Mouse (Mus musculus): ENCODE results near the gene Gm11060.

Gm11060 gene

DNA sequence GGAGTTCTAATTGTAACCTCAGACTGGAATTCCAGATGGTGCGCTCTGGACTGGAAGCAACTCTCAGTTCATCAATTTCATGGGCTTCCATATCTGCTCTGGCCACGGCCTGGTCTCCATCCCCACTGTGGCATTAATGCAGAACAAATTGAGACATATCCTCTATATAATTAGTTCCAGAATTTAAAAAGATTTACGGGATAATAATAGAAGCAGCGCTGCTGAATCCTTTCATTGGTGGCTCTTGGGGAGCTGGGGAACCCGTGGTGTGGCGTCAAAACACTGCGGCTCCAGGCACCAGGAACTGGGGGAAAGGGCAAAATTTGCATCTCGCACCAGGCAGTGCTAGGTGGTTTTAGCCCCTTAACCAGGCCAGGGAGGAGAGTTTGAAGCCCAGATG is 30.4 kb downstream of the Gm11060 start:
- no peak for DNase-seq

DNA sequence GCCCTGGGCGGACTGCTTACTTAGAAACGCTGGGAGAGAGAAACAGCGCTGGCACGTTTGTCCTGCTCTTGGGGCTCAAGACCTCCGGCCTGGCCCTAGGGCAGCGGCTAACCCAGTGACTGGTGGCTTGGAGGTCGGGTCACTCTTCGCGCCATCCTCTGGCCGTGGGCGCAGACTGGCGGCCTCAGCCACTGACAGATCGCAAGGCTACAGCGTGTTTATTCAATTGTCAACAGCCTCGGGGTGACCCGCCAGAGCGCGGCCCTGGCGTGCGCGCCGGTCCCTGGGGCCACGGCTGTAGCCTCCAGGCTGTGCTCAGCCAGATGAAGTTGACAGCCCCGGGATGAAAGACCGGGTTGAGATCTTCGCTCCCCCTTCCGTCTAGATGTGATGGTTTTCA is 31.1 kb downstream of the Gm11060 start:
- DNase-seq: no peak

DNA sequence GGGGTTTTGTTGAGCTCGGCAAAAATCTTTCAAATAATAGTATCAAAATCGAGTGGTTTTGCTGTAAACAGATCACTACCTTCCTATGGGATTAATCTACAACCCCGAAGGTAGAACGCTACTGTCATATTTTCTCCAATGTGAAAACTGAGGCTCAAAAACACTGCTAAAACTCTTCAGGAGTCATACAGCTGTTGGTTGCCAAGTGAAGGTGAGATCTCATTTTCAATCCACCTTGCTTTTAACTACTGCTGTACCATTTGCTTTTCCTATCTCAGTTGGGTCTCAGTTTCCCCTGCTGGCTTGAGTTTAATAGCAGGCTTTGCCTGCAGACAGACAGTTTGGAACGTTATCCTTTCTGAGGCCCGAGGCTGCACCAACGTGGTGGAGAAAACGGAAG is 31.6 kb downstream of the Gm11060 start:
- DNase-seq: no peak

DNA sequence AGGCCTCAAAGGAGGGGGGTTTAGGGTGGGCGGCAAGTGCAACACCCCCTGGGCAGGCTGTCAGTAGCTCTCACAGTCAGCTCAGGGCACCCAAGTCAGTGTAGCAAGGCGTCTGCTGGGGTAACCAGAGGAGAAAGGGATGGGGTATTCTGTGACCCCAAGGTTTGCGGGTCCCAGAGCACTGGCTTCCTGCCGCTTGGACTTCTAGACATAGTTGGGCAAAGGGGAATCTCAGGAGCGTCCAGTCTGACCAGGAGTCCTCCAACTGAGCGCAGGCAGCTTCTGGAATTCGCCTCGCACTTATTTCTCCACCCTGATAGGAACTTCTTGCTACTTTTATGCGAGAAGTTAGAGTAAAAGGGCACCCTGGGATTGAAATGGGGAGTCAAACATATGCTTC is 32.1 kb downstream of the Gm11060 start:
- DNase-seq: no peak

DNA sequence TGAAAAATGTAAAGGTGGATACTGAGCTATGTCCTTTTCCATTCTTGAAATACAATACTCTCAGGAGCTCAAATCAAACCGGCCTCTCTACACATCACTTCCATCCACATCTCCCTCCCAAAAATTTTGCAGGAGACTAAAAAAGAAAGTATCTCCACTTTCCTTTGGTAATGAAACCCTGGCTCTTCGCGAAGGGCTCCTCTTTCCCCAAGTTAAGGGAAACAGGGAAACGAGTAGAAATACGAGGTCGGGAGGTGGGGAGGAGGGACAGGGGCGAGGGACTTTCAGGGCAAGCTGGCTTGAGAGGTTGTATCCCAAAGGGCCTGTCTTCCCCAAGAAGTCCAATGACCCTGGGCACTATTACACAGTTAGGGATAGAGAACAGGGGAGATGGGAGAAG is 32.6 kb downstream of the Gm11060 start:
- DNase-seq: no peak

DNA sequence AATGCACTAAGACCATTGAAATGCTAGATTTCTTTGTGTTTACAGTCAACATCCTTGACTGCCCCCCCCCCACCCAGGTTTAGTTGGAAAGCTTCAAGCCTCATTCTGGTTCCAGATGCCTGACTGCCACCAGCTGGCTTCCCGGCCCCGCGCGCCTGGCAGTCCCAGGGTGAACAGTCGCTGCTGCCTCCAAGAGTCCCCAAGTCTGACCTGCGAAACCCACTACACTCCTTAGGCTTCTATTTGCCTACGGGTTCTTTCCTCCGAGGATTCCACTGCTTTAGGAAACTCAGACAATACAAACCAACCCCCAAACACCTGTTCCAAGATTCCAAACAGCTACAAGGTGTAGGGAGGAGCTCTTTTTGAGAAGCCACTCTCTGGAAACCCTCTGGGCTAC is 33.4 kb downstream of the Gm11060 start:
- DNase-seq: no peak

DNA sequence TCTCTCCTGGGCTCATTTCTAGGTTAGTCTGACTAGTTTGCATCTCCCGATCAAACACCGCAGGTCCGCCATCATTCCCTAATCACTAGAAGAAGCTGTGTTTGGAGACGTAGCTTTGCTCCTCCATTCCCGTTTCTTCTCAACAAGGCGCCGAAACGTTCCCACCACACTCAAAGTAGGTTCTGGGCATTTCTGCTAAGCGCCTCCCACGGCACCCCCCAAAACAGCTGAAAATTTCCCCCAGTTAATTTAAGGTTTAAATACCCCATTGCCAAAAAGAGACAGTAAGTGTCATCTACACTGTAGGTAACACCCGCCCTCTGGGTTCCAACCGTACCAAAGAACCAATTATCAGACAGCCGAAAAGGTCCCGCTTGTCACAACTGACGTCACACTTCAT is 33.8 kb downstream of the Gm11060 start:
- no peak for DNase-seq

DNA sequence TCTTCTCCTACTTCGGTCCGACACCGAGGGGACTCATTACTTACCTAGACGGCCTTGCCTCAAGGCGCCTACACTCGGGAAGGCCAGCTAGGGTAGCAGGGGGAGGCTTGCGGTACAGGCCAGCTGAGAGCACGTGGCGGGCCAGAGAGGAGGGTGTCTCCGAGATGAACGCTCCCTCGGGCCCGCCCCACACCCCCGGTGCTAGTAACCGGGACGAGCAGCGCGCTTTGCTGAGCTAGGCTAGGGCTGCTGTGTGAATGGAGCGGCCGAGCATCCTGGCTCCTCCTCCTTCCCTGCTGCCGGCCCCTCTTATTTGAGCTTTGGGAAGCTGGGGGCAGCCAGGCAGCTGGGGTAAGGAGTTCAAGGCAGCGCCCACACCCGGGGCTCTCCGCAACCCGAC is 34.5 kb downstream of the Gm11060 start, which contains the start of gene Wt1:
TSS of gene Wt1 (plus strand) at position 251 of the 400 bp plus-strand sequence.
- DNase-seq: no peak

DNA sequence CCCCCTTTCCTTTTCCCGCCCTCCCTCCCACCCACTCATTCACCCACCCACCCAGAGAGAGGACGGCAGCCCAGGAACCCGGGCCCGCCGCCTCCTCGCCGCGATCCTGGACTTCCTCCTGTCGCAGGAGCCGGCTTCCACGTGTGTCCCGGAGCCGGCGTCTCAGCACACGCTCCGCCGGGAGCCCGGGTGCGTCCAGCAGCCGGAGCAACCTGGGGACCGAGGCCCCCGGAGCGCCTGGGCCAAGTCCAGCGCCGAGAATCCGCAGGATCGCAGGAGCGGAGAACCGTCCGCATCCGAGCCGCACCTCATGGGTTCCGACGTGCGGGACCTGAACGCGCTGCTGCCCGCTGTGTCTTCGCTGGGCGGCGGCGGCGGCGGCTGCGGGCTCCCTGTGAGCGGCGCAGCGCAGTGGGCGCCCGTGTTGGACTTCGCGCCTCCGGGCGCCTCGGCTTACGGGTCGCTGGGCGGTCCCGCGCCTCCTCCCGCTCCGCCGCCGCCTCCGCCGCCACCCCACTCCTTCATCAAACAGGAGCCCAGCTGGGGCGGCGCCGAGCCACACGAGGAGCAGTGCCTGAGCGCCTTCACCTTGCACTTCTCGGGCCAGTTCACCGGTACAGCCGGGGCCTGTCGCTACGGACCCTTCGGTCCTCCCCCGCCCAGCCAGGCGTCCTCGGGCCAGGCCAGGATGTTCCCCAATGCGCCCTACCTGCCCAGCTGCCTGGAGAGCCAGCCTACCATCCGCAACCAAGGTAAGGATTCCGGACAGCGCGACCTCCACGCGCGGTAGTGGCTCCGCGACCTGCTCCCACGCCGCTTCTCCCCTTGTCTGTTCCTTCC is 35.1 kb downstream of the Gm11060 start:
- no peak for DNase-seq

DNA sequence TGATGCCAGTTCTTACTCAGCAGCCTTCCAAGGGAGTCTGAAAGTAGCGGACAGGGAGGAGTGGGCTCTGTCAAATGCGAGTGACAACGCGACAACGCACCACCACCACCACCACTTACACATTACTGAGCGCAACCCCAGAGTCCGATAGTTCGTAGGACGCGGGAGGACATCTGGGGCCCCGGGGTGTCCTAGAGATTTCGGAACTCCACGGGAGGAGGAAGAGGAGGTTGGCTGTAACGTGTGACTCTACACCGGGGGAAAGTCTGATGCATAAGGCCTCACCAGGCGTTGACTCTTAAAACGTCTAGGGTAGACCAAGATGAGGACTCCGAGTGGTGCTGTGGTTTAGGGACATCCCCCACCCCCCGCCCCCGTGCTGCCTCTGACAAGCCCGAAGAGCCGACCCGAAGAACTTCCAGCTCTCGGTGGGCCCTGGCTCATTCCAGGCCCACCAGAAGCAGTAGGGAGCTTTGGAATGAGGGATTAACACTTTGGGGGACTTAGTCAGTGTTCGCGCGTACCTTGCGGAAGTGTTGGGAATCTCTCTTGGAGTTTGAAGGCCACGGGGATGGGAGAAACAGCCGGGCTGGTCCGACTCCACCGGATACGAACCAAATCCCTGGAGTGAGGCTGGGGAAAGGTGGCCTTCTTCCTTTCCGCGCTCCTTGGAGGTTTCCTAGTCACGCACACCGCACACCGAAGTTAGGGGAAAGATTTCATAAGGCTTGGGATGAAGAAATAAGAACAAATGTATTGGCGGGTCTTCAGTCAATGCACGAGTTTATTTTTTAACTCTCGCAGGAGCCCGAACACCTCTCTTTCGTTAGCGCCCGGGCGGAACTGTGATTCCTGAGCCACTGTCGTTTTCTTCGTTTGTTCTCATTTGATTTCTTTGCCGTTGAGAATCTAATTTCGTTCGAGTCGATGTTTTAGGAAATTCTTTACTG is 36.0 kb downstream of the Gm11060 start:
- DNase-seq: no peak

DNA sequence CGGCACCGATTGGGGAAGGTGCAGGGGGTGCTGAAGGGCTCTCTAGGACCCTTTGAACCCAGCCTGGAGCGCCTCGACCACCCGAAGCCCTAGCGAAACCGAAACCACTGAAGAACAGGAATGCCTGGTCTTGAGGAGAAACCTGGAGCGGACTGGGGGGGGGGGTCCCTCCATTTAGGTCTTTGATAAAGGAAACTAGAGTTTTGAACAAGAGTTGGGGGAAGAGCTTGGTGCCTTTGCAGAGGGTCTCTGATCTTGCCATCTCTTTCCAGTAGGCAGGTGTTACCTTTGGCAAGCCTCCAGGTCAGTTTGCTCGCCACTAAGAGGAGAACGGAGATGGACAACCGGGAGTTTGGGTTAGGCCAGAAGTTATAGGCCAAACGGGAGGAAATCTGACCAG is 36.7 kb downstream of the Gm11060 start:
- no peak for DNase-seq

DNA sequence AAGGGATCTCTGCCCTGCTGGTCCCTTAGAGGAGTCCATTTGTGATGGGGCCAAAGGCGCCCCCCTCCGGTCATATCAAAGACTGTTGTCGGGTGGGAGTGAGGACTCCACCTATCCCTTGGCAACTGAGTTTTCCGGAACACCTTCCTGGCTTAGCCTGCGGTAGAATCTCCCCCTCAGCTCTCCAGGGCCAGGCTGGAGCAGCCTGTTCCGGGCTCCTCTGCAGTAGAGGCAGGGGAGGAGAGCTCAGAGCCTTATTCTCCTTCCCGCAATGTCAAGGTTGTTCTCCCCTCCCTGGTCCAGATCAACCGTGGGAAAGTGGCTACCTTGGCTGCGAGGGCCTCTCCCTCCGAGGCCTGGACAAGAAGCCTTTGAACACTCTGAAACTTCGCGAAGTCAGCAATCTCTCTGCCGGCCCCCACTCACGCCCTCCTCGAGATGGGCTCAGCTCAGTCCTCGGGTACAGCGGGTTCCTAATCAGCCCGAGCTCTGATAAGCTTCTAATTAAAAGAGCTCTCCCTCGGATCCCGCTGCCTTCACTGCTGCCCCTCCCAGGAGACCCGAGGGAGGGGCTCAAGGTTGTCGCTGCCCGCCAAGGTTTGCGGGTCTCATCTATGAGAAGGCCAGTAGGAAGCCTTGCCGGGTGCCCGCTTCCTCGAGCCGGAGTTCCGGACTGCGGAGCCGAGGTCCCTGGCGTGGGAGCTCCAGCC is 38.7 kb downstream of the Gm11060 start:
- DNase-seq: no peak

DNA sequence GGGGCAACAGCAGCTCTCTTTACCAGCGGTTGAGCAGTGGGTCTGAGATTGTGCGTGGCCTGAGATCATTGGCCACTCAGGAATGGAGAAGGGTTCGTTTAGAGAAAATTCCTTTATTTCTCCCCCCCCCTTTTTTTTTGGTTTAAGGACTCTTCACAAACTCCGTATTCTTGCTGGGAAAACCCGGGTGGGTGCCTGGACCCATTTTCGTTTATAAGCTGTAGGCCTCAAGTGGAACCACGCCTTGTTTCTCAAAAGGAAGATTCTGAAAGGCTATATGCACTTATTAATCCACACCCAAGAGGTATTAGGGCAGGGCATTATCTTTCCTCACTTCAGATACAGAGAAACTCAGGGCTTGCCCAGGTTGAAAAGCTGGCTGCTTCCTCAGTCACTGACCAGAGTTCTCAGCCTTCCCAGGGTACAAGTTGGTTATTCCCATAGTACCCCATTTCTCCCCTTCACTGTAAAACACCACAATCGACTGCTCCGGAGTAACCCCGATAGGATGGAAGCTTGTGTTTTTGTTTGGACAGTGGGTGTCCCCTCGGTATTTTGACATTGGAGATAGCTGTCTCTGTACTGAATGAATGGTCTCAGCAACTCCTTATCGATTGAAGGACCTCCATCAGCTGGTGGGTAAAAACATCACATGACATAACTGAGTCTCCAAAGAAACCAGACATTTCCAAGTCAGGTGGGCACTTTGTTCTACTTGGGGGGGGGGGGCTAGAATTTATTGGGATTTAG is 39.4 kb downstream of the Gm11060 start:
- DNase-seq: no peak

DNA sequence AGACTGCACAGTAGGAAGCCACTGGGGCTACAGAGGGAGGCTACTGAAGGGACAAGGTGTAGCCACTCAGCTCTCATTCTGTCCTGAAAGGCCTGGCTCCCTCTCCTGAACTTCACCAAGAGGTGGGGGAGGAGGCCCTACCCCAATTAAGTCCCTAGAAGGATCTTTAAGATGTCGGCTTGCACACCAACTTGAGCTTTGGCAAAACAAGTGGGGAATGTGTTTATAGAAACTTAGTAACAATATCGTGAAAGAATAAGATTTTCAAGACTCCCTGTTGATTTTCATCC is 39.9 kb downstream of the Gm11060 start:
- DNase-seq: no peak

DNA sequence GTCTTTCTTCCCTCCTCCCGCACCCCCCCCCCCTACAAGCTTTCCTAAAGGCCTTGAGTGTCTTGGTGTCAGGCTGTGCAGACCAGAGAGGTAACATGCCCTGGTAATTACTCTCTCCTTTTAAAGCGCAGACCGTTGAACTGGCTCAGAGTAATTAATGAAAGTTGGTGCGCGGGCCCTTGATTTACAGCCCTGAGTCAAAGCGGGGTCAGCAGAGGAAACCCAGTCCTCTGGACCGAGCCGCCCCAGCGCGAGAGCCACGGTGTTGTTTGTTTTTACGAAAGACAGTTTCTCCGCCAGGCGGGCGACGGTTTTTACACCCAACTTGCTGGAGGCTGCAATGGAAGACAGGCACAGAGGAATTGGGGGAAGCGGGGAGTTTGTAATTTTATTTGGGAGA is 40.5 kb downstream of the Gm11060 start:
- DNase-seq: no peak

DNA sequence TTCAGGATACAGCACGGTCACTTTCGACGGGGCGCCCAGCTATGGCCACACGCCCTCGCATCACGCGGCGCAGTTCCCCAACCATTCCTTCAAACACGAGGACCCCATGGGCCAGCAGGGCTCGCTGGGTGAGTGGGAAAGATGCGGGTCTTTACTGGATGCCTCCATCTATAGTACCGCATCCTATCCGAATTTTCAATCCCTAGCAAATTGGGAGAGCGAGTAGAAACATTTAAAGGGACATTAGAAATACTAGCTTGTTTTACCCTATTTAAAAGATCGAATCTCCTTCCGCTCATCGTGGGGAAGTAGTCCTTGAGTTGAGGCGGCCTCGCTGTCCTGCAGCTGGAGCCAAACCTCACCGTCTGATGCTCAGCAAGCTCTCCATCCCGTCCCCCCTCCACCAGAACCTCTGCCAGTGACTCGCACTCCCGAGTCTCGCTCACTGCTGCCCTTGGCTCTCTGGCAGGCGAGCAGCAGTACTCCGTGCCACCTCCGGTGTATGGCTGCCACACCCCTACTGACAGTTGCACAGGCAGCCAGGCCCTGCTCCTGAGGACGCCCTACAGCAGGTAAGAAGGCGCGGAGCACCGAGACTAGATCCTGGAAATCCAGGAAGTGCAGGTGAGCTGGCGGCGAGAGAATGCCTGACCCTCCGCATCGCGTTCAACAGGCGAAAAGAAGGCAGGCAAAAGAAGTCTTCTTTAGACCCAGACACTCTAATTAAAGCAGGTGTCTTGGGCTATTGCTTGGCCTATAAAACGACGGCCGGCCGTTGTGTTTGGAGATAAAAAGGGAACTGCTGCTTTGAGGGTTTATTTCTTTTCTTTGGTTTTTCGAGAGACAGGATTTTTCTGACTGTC is 41.3 kb downstream of the Gm11060 start:
- no peak for DNase-seq

DNA sequence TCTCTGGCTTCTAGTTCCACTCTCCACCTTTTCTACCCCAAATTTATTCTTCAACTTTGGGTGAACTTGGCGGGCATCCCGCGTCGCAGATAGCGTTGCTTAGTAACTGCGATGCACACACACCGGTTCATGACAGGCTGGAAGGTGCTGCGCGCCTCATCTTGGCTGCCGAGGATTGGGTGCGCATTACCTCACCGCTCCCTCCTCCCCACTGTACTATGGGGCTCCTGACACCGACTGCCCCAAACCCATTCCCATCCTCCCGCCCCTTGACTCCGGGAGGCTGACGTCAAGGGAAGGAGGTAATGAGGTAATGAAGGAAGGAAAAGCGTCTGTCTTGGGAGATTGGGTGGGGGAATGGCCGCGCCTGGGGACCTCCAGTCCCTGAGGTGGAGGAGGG is 42.5 kb downstream of the Gm11060 start:
- DNase-seq: no peak

DNA sequence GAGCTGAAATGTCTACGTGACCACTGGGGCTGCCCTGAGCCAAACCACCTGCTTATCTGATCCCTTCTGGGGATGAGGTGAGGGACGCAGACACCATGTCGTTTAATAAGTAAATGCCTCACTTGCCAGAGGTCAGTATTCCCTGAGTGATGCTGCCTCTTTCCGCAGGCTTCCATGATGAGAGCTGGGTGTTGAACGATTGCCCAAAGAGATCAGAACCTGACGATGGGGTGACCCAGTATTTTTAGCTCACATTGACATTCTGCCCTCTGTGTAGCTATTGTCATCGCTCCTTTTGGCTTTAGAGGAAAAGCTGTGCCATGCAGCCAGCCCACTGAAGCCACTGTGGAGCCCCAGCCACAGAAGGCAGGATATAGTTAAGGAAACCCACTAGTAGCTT is 47.7 kb downstream of the Gm11060 start:
- DNase-seq: no peak

DNA sequence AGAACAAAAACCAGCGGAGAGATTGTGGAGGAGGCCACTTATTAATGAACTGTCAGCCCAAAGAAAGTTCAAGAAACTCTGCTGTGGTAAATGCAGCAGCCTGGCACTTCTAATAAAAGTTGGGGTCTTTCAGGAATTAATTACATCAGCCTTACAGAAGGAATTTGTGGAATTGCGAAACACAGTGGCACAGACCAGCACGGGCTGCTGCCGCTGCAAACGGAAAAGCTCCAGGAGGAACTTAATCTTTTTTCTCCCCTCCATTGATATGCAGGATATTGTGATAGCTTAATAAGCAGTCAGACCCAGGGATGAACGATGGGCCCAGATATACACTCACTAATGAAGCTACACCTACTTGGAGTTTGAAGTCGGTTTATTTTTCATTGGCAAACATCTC is 49.6 kb downstream of the Gm11060 start:
- DNase-seq: no peak

All from thymus, postnatal 25 days (tissue).